Mouse (Mus musculus) lung, postnatal 0 days (tissue): ENCODE results near the gene Nup98. TPM values are rescaled to one million over a fixed set of nuclear protein-coding genes. Genes with fewer than 3 reads are reported as not detected.

Source experiments
- ATAC-seq: fragments of 200-750 bp; cut with Nextera tagmentation; 2 replicates; pipeline ENCODE4 v1.8.0; 2017; ENCODE audit warnings: moderate library complexity
- DNase-seq: peaks from one replicate; pipeline ENCODE4 v3.0.0-alpha.2; 2016; ENCODE audit warnings: low spot score
- H3K27ac ChIP-seq: fragments of 300-500 bp; sonication (generic); 2 replicates; pipeline ENCODE4 v1.5.1; 2014; ENCODE audit warnings: antibody characterized with exemption, mild to moderate bottlenecking, low read length, mixed read lengths
- H3K27me3 ChIP-seq: fragments of 300-500 bp; sonication (generic); replicated peaks from 2 replicates; pipeline ENCODE4 v1.6.1; 2014; ENCODE audit warnings: low read length, mixed read lengths; ENCODE audit not compliant: insufficient read depth
- H3K36me3 ChIP-seq: fragments of 300-500 bp; sonication (generic); 2 replicates; pipeline ENCODE4 v1.6.1; 2014; ENCODE audit warnings: low read length, mixed read lengths; ENCODE audit not compliant: insufficient read depth
- H3K4me1 ChIP-seq: fragments of 300-500 bp; sonication (generic); 2 replicates; pipeline ENCODE4 v1.6.1; 2014; ENCODE audit warnings: antibody characterized with exemption, low read depth, low read length, mixed read lengths; ENCODE audit not compliant: insufficient read depth
- H3K4me2 ChIP-seq: fragments of 300-500 bp; sonication (generic); replicated peaks from 2 replicates; pipeline ENCODE4 v1.6.1; 2014; ENCODE audit warnings: low read depth, mild to moderate bottlenecking, low read length, moderate library complexity, mixed read lengths
- H3K4me3 ChIP-seq: fragments of 300-500 bp; sonication (generic); 2 replicates; pipeline ENCODE4 v1.5.1; 2014; ENCODE audit warnings: low read depth, low read length
- H3K9ac ChIP-seq: fragments of 300-500 bp; sonication (generic); replicated peaks from 2 replicates; pipeline ENCODE4 v1.6.1; 2014; ENCODE audit warnings: low read depth, mild to moderate bottlenecking
- H3K9me3 ChIP-seq: fragments of 300-500 bp; sonication (generic); 2 replicates; pipeline ENCODE4 v1.6.1; 2016; ENCODE audit warnings: low read length, mixed read lengths
- CTCF ChIP-seq: IDR thresholded peaks from 2 replicates; pipeline ENCODE4 v1.5.1; 2016; ENCODE audit warnings: antibody characterized with exemption, mild to moderate bottlenecking
- EP300 ChIP-seq: IDR thresholded peaks from 2 replicates; pipeline ENCODE4 v1.6.1; 2016; ENCODE audit warnings: antibody characterized with exemption, mild to moderate bottlenecking, control low read depth
- WGBS: fragments of 180-500 bp; shearing (Covaris S2); extraction: QIAGEN DNeasy Blood & Tissue Kit; methylation state at CpG from one replicate; pipeline ENCODE4 v1.1.7; 2014; 5-methylcytosine and 5-hydroxymethylcytosine counted together
- polyA plus RNA-seq: library from polyadenylated mRNA; unstranded; fragments of >200 nt; fragmentation: Nextera tagmentation; extraction: Ambion mirVana; gene quantifications from 2 replicates; pipeline ENCODE4 v1.2.1, GENCODE M21; 2015

Nup98 gene
- polyA plus RNA-seq, 1 experiment from 2014 or later: 15.5 TPM

GRCm38 (mm10) chr7:102205646-102206045 lies 4.3 kb downstream of the Nup98 start:
- no peak overlapping the region for H3K9ac ChIP-seq
- H3K4me2 ChIP-seq: no peak overlapping the region
- TF ChIP-seq EP300: no peak
- TF ChIP-seq CTCF: peak; percentile 29
- no peak for ATAC-seq
- H3K36me3 ChIP-seq: no peaks in the 10 kb centered on the region
- DNase-seq: no peak
- no peak overlapping the region for H3K4me3 ChIP-seq
- peaks cover 8% of the 10 kb centered on the region; the same call in 1 of the 2 replicates for H3K4me1 ChIP-seq
- H3K27me3 ChIP-seq: no peaks in the 10 kb centered on the region
- 63% methylated on average over 1 of the region's 1 CpGs for WGBS
- no peak overlapping the region for H3K27ac ChIP-seq
- H3K9me3 ChIP-seq: no peaks in the 10 kb centered on the region

GRCm38 (mm10) chr7:102204296-102204857 lies 5.6 kb downstream of the Nup98 start:
- WGBS: 76% methylated on average over 3 of the region's 3 CpGs
- ATAC-seq (no peak), DNase-seq (no peak)
- no peak for TF ChIP-seq EP300
- no peak for TF ChIP-seq CTCF
- Histone ChIP-seq H3K4me1 (peaks cover 8% of the 10 kb centered on the region; the same call in 1 of the 2 replicates), H3K27ac (no peak overlapping the region), H3K36me3 (no peaks in the 10 kb centered on the region), H3K9ac (no peak overlapping the region), H3K9me3 (no peaks in the 10 kb centered on the region), H3K4me3 (no peak overlapping the region), H3K4me2 (no peak overlapping the region), H3K27me3 (no peaks in the 10 kb centered on the region)

GRCm38 (mm10) chr7:102200996-102201785 lies 8.8 kb downstream of the Nup98 start:
- no peak overlapping the region for H3K9ac ChIP-seq
- ATAC-seq: peak; percentile 43
- no peak overlapping the region for H3K4me2 ChIP-seq
- H3K27ac ChIP-seq: 0 out of 2 replicates have a peak overlapping the region, but pooled peaks have one; percentile 20
- no peaks in the 10 kb centered on the region for H3K27me3 ChIP-seq
- no peak overlapping the region for H3K4me3 ChIP-seq
- no peaks in the 10 kb centered on the region for H3K4me1 ChIP-seq
- peak; percentile 52 for DNase-seq
- TF ChIP-seq CTCF (no peak), EP300 (0 out of 2 replicates have a peak, but pooled peaks have one; percentile 38)
- no peaks in the 10 kb centered on the region for H3K36me3 ChIP-seq
- no peaks in the 10 kb centered on the region for H3K9me3 ChIP-seq

GRCm38 (mm10) chr7:102200576-102200975 lies 9.4 kb downstream of the Nup98 start:
- no peaks in the 10 kb centered on the region for H3K4me1 ChIP-seq
- TF ChIP-seq CTCF: no peak
- no peak for TF ChIP-seq EP300
- H3K36me3 ChIP-seq: no peaks in the 10 kb centered on the region
- 0 out of 2 replicates have a peak overlapping the region, but pooled peaks have one; percentile 20 for H3K27ac ChIP-seq
- DNase-seq (no peak), ATAC-seq (no peak)
- no peaks in the 10 kb centered on the region for H3K27me3 ChIP-seq
- 79% methylated on average over 3 of the region's 3 CpGs for WGBS
- H3K9me3 ChIP-seq: no peaks in the 10 kb centered on the region
- H3K9ac ChIP-seq: no peak overlapping the region
- H3K4me2 ChIP-seq: no peak overlapping the region
- H3K4me3 ChIP-seq: no peak overlapping the region

- Histone ChIP-seq H3K4me3 (no peak overlapping the region), H3K4me1 (no peaks in the 10 kb centered on the region), H3K27me3 (no peaks in the 10 kb centered on the region), H3K36me3 (peaks cover 3% of the 10 kb centered on the region), H3K27ac (no peak overlapping the region), H3K9me3 (no peaks in the 10 kb centered on the region), H3K4me2 (no peak overlapping the region), H3K9ac (no peak overlapping the region)
- ATAC-seq: peak; percentile 23; the same call in 1 of the 2 replicates
- TF ChIP-seq EP300 (no peak), CTCF (peak; percentile 59)
- peak; percentile 54 for DNase-seq
- 85% methylated on average over 1 of the region's 1 CpGs for WGBS
These were observed 17.6 kb downstream of the Nup98 start for GRCm38 (mm10) chr7:102192356-102192755.

GRCm38 (mm10) chr7:102183849-102184248 lies 26.1 kb downstream of the Nup98 start:
- no peak for ATAC-seq
- no peaks in the 10 kb centered on the region for H3K4me1 ChIP-seq
- H3K27me3 ChIP-seq: no peaks in the 10 kb centered on the region
- no peak overlapping the region for H3K9ac ChIP-seq
- TF ChIP-seq CTCF (no peak), EP300 (no peak)
- H3K9me3 ChIP-seq: no peaks in the 10 kb centered on the region
- WGBS: 77% methylated on average over 3 of the region's 3 CpGs
- no peak overlapping the region for H3K4me2 ChIP-seq
- peaks cover 35% of the 10 kb centered on the region for H3K36me3 ChIP-seq
- H3K27ac ChIP-seq: no peak overlapping the region
- no peak overlapping the region for H3K4me3 ChIP-seq
- DNase-seq: no peak
